Mouse (Mus musculus) bone marrow, adult 2 months (tissue): ENCODE results near the gene E330034G19Rik. TPM values are rescaled to one million over a fixed set of nuclear protein-coding genes. Genes with fewer than 3 reads are reported as not detected.

Experiments used
- H3K27ac ChIP-seq: fragments of 200-500 bp; 2 replicates; pipeline ENCODE4 v1.5.1; 2012; ENCODE audit warnings: low read depth, mild to moderate bottlenecking, control low read depth, inconsistent platforms, low read length; ENCODE audit not compliant: control insufficient read depth, poor library complexity, insufficient read depth
- H3K4me1 ChIP-seq: fragments of 200-500 bp; 2 replicates; pipeline ENCODE4 v1.6.1; 2011; ENCODE audit warnings: low read length; ENCODE audit not compliant: control insufficient read depth, insufficient read depth
- H3K4me3 ChIP-seq: fragments of 200-500 bp; replicated peaks from 2 replicates; pipeline ENCODE3; 2011; ENCODE audit warnings: mild to moderate bottlenecking, low read depth, low read length, control low read depth; ENCODE audit not compliant: control insufficient read depth
- CTCF ChIP-seq: fragments of 200-500 bp; IDR thresholded peaks from 2 replicates; pipeline ENCODE4 v1.5.1; 2011; ENCODE audit warnings: low read length, control low read depth; ENCODE audit not compliant: control insufficient read depth, insufficient read depth
- POLR2A ChIP-seq: fragments of 200-500 bp; IDR thresholded peaks from 2 replicates; pipeline ENCODE4 v1.6.1; 2011; ENCODE audit warnings: low read depth, mild to moderate bottlenecking, control low read depth, low read length, borderline replicate concordance; ENCODE audit not compliant: control insufficient read depth
- WGBS: fragments of 180-500 bp; shearing (Covaris S2); methylation state at CpG from one replicate; pipeline ENCODE4 v1.1.7; 2018; 5-methylcytosine and 5-hydroxymethylcytosine counted together
- polyA plus RNA-seq: library from polyadenylated mRNA; stranded (reverse); fragments of >200 nt; gene quantifications from 2 replicates; pipeline ENCODE4 v1.2.4, GENCODE M21; 2011; ENCODE audit warnings: low replicate concordance; ENCODE audit not compliant: missing spikeins, insufficient read depth, insufficient read length

Gene E330034G19Rik
- polyA plus RNA-seq, result not detected in 2 replicates

GRCm38 (mm10) chr14:24292914-24293313, at the start of gene E330034G19Rik:
E330034G19Rik (plus strand) TSS chr14:24293214.
- Histone ChIP-seq H3K4me1 (no peaks in the 10 kb centered on the region), H3K4me3 (no peak within 1 kb of the TSS), H3K27ac (no peak within 1 kb of the TSS)
- WGBS, result 43% methylated on average over 3 of the region's 3 CpGs
- TF ChIP-seq POLR2A (no peak), CTCF (no peak)

GRCm38 (mm10) chr14:24244330-24245176, 48.5 kb upstream of the E330034G19Rik start:
- TF ChIP-seq POLR2A (no peak), CTCF (no peak)
- no peak overlapping the region for H3K4me3 ChIP-seq
- 2% methylated on average over 40 of the region's 40 CpGs for WGBS
- H3K4me1 ChIP-seq, result no peaks in the 10 kb centered on the region
- peak overlapping the region; percentile 43 for H3K27ac ChIP-seq

DNA sequence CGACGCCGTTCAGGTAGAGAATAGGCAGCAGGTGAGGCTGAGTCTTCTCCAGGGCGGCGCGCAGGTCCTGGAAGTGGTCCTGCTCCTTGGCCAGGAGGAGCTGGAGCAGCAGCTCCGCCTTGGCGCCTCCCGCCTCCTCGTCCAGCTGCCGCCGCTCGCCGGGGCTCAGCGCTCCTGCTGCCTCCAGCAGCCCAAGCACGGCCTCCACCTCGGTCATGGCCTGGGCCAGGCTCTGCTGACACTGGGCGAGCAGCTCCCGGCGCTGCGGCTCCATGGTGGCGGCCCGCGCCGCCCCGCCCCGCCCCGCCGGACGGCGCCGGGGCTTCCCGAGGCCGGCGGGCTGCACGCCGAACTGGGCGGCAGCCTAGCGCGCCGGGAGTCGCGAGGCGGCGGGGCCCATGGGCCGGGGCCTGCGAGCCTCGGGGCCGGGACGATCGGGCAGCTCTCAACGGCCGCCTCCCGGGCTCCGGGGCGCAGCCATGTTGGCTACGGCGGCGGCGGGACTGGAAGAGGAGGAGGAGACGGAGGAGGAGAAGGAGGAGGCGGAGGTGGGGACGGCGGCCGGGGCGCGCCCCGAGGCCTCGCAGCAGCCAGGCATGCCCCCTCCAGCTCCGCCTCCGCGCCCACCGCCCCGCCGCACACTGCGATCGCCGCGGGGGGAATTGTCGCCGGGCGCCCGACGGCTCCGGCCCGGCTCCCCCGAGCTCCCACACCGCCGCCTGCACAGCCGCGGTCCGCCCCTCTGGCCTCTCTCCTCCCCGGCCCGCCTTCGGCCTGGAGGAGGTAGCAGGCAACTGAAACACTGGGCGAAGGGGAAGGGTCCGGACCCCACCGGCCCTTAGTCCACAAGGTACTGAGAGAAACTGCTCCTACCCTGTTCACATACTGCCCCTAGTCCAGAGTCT, 47.6 kb upstream of the E330034G19Rik start, which contains the start of gene Dlg5:
Gene Dlg5 (minus strand): TSS at position 744 of the 905 bp plus-strand sequence.
- Histone ChIP-seq H3K4me3 (peak within 1 kb of the TSS; percentile 6), H3K27ac (peak within 1 kb of the TSS; percentile 43), H3K4me1 (no peaks in the 10 kb centered on the region)
- WGBS, result 2% methylated on average over 62 of the region's 98 CpGs
- TF ChIP-seq CTCF (no peak), POLR2A (no peak)

GRCm38 (mm10) chr14:24249926-24250325, 43.1 kb upstream of the E330034G19Rik start:
- no peaks in the 10 kb centered on the region for H3K4me1 ChIP-seq
- H3K27ac ChIP-seq, result no peak overlapping the region
- no peak for TF ChIP-seq CTCF
- TF ChIP-seq POLR2A, result no peak
- no peak overlapping the region for H3K4me3 ChIP-seq
- WGBS, result 31% methylated on average over 2 of the region's 2 CpGs

DNA sequence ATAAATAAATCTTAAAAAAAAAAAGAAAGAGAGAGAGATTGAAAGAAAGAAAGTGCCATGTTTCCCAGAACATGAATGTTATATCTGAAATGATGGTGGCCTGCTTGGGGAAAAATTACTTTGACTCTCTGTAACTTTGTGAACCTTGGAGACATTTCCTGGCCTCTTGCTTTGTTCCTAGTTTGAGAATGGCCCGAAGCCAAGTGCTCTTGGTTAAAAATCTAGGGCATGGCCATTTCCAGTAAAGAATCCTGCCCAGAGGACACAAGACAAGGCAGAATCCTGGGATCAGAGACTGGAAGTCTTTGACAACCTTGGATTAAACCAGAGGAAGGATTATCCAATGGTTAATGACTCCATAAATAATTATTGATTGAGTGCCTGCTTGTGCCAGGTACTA, 41.7 kb upstream of the E330034G19Rik start:
- no peaks in the 10 kb centered on the region for H3K4me1 ChIP-seq
- H3K4me3 ChIP-seq, result no peak overlapping the region
- H3K27ac ChIP-seq, result no peak overlapping the region
- TF ChIP-seq CTCF (no peak), POLR2A (no peak)
- 68% methylated on average over 1 of the region's 1 CpGs for WGBS

DNA sequence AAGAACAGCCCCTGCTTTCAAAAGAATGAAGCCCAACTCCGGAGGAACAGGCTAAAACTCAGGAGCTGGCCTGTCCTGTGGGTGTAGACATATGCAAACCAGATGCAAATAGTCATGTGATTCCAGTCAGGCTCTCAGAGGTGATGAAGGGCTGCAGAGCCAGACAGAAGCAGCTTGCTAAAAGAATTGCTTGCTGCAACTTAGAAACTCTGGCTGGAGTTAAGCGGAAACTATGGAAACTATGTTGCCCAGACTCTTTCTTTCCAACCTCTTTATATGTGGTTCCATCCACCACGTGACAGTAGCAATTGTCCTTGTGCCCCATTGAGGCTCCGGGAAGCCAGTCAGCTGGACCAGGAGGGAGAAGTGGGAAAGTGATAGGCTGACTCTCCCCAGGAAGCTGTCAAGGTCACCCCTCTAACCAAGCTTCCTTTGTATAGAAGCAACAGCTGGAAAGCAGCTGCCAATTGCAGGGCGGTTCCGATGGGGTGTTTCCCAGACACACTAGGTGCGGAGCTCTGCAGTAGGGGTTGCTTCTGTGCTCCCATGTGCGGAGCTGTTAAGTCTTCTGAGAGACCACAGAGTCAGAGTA, 39.3 kb upstream of the E330034G19Rik start:
- TF ChIP-seq CTCF (no peak), POLR2A (no peak)
- no peak overlapping the region for H3K27ac ChIP-seq

DNA sequence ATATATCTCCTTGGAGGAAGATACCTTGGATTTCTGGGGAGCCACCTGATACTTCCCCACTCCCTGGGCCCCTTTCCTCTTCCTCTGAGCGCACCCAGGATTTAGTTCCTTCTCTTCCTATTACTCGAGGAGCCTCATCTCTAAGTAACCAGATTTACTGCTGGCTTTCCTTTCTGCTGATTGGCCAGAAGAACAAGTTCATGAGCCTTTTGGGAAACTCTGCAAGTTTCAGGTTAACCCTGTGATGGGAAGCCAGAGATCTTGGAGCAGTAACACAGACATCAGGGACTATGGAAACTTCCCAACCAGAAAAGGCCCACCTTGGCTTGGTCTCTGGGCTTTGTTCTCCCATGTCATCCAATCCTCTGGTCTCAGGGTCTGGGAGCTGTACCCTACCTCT, 37.1 kb upstream of the E330034G19Rik start:
- Histone ChIP-seq H3K27ac (no peak overlapping the region), H3K4me3 (no peak overlapping the region), H3K4me1 (no peaks in the 10 kb centered on the region)
- TF ChIP-seq CTCF, result no peak
- TF ChIP-seq POLR2A, result no peak
- 42% methylated on average over 2 of the region's 2 CpGs for WGBS

More for the DNA sequence above, 39.3 kb upstream of the E330034G19Rik start:
- Histone ChIP-seq H3K4me3 (no peak overlapping the region), H3K4me1 (no peaks in the 10 kb centered on the region)
- WGBS, result 16% methylated on average over 8 of the region's 8 CpGs
